Mouse (Mus musculus) heart, postnatal 36 days (tissue): ENCODE data around the gene Kif23. TPM values are rescaled to one million over a fixed set of nuclear protein-coding genes. Genes with fewer than 3 reads are reported as not detected.

Source experiments
- DNase-seq, 2 experiments: peaks; one replicate each; pipeline ENCODE4 v3.0.0; 2021 to 2022
- intact Hi-C: fragments of 180-260 bp; cut with DNase I; formaldehyde crosslinking; loops from one replicate; pipeline ENCODE4 v1.15.1; 2025
- total RNA-seq, 2 experiments: library from RNA; stranded (reverse); gene quantifications; 2 replicates each; pipeline ENCODE4 v1.2.3; 2021

Kif23 gene
- 1 to 10 TPM; 1.7 to 2.4 TPM for total RNA-seq

- intact Hi-C loops = loop anchor here (5.0 kb wide), 1 partner anchor 175 kb away; the partner anchor contains the start of gene Glce
- DNase-seq = peak; percentile 98
Measured at GRCm38 (mm10) chr9:61946623-61947401, at the start of gene Kif23. Gene Kif23, minus strand, starts transcription at chr9:61946774.

- intact Hi-C loops = no loop called here
- no peak for DNase-seq
Measured at GRCm38 (mm10) chr9:61991158-61991557, 44.6 kb upstream of the Kif23 start.

DNA sequence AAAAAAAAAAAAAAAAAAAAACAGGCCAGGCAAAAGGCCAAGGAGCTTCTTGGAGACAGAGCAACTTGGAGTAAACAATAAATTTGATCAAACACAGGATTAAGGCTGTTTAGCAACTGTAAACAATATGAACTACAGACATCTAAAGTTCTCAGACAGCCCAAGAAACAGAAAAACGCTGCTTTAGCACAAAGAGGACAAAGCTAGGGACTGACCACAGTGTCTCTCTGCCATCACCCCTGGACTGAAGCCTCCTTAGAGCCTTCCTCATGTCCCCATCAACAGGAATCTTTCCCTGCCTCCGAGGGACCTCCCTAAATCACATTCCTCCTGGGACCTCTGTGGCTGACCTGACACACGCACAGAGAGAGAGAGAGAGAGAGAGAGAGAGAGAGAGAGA is 44.2 kb upstream of the Kif23 start:
- no peak for DNase-seq
- intact Hi-C loops = no loop called here

DNA sequence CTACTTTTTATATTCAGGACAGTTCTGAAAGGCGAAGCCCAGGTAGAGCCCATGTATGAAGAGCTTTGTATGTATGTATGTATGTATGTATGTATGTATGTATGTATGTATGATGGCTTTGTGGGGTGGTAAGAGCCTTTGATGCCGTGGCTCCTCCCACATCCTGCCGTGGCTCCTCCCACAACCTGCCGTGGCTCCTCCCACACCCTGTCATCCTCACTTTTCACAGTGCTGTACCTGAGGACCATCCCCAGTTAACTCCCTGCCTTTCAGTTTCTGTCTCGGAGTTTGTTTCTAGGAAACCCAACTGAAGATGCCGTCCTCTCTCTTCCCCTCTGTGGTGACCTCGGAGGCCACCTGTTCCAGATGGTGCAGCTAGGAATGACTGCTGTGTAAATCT is 39.5 kb upstream of the Kif23 start:
- DNase-seq = no peak
- intact Hi-C loops = no loop called here

DNA sequence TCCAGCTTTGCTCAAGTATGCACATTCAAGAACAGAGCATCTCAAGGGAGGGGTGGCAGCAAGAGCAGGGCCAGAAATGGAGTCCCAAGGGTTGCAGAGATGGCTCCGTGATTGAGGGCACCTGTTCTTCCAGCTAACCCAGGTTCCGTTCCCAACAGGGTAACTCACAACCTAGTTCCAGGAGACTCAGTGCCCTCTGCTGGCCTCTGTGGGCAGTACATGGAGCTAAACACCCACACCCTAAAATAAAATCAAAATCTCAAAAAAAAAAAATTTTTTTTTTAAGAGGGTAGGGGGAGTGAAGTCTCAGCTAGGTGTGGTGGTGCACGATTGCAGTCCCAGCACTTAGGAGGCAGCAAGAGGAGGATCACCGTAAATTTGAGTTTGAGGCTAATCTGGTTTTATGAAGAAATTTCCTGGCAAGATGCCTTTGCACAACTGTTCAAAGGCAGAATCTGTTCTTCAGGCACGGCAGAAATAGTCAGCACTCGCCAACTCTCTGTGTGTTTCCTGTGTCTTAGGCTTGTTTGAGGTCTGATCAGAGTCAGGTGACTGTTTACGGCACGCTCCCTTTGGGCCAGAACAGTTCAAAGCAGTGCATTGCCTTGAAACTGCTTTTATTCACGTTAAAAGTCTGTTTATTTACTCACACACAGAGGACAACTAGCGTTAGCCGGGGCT is 38.7 kb upstream of the Kif23 start:
- peak; percentile 72 to 78 for DNase-seq
- intact Hi-C loops = loop anchor here (1.0 kb wide), 2 partner anchors 20 to 37 kb away; no protein-coding TSS in a partner anchor

GRCm38 (mm10) chr9:61982940-61983620 is 36.5 kb upstream of the Kif23 start:
- intact Hi-C loops = no loop called here
- no peak for DNase-seq

- DNase-seq = no peak
- intact Hi-C loops = no loop called here
Measured at GRCm38 (mm10) chr9:61981876-61982275, 35.3 kb upstream of the Kif23 start.

- DNase-seq = no peak
- intact Hi-C loops = no loop called here
Measured at GRCm38 (mm10) chr9:61979983-61980382, 33.4 kb upstream of the Kif23 start.

DNA sequence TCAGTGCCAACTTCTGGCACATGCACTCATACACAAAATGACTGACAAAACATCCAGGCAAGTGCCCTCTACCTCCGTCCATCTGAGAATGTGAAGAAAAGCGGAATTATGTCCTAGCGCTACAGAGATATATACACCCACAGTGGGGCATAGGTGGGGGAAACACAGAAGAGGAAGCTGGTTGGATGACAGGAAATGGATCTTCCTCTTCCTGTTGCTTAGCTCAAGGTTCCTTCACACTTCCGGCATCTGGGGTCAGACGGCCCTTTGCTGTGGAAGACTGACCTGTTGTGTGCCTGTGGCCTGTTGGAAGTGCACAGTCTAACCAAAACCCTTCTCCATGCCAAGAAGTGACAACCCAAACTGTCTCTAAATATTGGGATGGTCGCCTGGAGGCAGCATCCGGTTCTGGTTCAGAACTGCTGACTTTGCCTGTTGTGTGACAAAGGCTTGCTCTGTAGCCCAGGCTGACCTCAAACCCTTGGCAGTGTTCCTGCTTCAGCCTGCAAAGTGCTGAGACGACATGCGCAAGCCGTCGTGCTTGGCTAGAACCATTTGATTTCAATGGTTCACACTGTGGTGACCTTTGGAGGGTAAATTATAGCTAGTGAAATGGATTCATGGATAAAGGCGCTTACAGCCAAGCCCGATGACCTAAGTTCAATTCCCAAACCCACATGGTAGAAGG is 30.8 kb upstream of the Kif23 start:
- DNase-seq = peak in 1 of 2 experiments; percentile 28
- intact Hi-C loops = no loop called here

- DNase-seq = no peak
- intact Hi-C loops = no loop called here
Measured at GRCm38 (mm10) chr9:61972031-61972430, 25.5 kb upstream of the Kif23 start.

- no peak for DNase-seq
- intact Hi-C loops = no loop called here
Measured at GRCm38 (mm10) chr9:61971045-61971444, 24.5 kb upstream of the Kif23 start.

- intact Hi-C loops = loop anchor here (5.0 kb wide), 1 partner anchor 275 kb away; no protein-coding TSS in a partner anchor
- DNase-seq = no peak
Measured at GRCm38 (mm10) chr9:61967357-61967756, 20.8 kb upstream of the Kif23 start.

GRCm38 (mm10) chr9:61965987-61966386 is 19.4 kb upstream of the Kif23 start:
- intact Hi-C loops = loop anchor here (1.0 to 5.0 kb wide), 2 partner anchors 19 to 276 kb away; no protein-coding TSS in a partner anchor
- no peak for DNase-seq

DNA sequence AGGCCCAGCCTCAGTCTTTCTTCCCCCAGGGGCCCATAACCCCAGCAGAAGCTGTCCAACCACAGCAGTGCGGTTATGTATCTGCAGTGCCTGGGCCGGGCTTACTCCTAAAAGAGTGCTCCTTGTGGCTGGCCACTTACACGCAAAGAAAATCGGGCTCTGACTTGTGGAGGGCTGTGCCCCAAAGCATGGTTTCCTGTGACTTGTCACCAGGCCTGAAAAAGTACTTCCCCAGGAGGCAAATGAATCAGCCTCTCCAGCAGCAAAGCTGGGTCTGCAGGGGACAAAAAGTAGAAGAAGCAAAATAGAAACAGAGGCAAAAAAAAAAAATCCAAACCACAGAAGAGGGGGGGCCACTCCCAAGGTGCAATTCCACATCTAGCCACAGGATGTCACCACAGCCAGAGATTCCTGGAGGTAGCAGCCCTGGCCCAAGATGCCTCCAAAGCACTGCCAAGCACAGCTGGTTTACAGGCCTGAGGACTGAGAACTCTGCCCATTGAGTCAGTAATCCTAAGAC is 18.9 kb upstream of the Kif23 start:
- DNase-seq = peak; percentile 78 to 79
- intact Hi-C loops = loop anchor here (1.0 to 5.0 kb wide), 2 partner anchors 20 to 277 kb away; no protein-coding TSS in a partner anchor

- no peak for DNase-seq
- intact Hi-C loops = no loop called here
Measured at GRCm38 (mm10) chr9:61963356-61963755, 16.8 kb upstream of the Kif23 start.

- intact Hi-C loops = no loop called here
- no peak for DNase-seq
Measured at GRCm38 (mm10) chr9:61961181-61961580, 14.6 kb upstream of the Kif23 start.

- peak in 1 of 2 experiments; percentile 41 for DNase-seq
- intact Hi-C loops = no loop called here
Measured at GRCm38 (mm10) chr9:61960753-61961152, 14.2 kb upstream of the Kif23 start.

GRCm38 (mm10) chr9:61959921-61960569 is 13.5 kb upstream of the Kif23 start:
- DNase-seq = no peak
- intact Hi-C loops = no loop called here

DNA sequence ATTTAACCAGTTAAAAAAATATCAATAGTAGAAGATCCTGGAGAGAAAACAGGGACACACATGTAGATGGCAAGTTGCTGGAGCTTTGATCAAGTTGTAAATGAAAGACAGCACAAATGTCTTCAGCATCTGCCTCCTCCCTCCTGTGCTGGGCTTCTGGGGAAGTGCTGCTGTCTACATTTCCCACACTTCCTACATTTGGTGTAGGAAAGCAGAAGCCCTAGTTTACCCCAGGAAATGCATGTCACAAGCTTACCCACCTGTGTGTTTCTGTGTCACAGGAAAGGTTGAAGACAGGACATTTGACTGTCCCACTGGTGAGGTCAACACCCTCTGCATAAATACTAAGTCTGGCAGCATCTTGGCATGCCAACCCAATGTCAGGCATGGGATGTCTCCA is 8.1 kb upstream of the Kif23 start:
- DNase-seq = no peak
- intact Hi-C loops = no loop called here

- DNase-seq = no peak
- intact Hi-C loops = no loop called here
Measured at GRCm38 (mm10) chr9:61952241-61952640, 5.7 kb upstream of the Kif23 start.
